Mouse (Mus musculus) testis, adult 2 months (tissue): ENCODE measurements around the gene Fbxw22.
"Not testable (repeated sequence)": the region's sequence is repeated elsewhere in the genome, so short reads cannot be mapped to it uniquely, and the experiment has no call there.

Experiments
- CTCF ChIP-seq: fragments of 200-500 bp; IDR thresholded peaks from 2 replicates; pipeline ENCODE4 v1.5.1; 2012; ENCODE audit warnings: low read depth, mild to moderate bottlenecking, inconsistent platforms, low read length, moderate library complexity; ENCODE audit not compliant: control insufficient read depth, insufficient read depth, insufficient replicate concordance
- POLR2A ChIP-seq: fragments of 200-500 bp; IDR thresholded peaks from 2 replicates; pipeline ENCODE4 v1.6.1; 2012; ENCODE audit warnings: low read depth, mild to moderate bottlenecking, inconsistent platforms, low read length, moderate library complexity; ENCODE audit not compliant: control insufficient read depth

DNA sequence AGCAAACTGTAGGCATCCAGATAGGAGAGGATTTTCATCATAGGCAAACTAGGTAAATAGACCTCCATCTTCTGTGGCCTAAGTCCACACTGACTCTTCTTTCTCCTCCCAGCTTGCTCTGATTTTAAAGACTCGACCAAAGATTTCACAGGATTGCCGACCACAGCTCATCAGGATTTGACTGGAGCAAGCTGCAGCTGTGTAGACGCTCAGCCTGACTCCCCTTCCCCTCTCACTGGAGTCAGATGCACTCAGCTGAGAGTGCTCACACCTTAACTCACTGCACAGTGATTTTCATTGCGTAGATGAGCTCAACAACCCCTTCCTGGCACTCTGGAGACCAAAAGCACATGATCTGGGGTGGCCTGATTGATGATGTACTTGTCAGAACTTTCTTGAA, at the start of gene Fbxw22:
- not testable (repeated sequence) for TF ChIP-seq CTCF, POLR2A
